Mouse (Mus musculus) olfactory bulb, adult 2 months (tissue): ENCODE data around the gene Tmem184b.

Source experiments
- CTCF ChIP-seq: fragments of 200-500 bp; IDR thresholded peaks from 2 replicates; pipeline ENCODE4 v1.5.1; 2012; ENCODE audit warnings: low read depth, mild to moderate bottlenecking, low read length, moderate library complexity; ENCODE audit not compliant: insufficient read depth
- POLR2A ChIP-seq: fragments of 200-500 bp; IDR thresholded peaks from 2 replicates; pipeline ENCODE4 v1.6.1; 2012; ENCODE audit warnings: mild to moderate bottlenecking, low read depth, low read length, moderate library complexity; ENCODE audit not compliant: insufficient read depth

- TF ChIP-seq POLR2A (no peak), CTCF (no peak)
Measured at GRCm38 (mm10) chr15:79323791-79324155, 79.6 kb downstream of the Tmem184b start.
